Mouse (Mus musculus): ENCODE results near the gene Nap1l5.

DNA sequence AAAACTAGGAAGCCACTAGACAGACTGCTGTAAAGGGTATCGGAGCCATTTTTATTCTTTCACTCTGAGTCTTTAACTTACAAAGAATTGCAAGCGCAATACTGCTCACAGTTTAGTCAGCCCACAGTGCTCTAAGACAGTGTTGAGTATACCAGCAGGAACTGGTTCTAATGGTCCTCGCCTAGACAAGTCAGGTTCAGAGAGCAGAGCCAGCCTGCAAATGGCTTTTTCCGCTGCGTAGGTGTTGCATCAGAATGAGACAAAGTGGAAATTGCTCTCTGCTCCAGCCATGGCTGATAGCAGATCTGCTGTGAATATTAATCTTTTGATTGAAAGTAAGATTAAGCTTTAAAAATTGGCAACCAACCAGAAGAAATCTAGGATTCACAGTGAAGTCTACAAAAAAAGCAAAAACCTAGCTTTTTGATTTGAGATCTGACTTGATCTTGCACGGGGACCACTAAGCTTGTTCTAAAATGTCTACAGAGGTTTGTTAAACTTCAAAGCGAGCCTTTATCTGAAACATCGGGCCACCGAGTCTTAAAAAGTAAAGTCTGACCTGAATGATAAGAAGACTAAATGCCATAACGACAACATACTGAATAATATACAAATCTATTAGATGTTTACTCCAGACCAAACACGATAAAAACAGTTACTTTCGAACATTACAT is 25.8 kb upstream of the Nap1l5 start:
- TF ChIP-seq CTCF (IDR thresholded peaks at IDR 0.05; ENCODE audit: extremely low read depth, insufficient read depth, insufficient read length, insufficient replicate concordance): no peak
- no peak for TF ChIP-seq POLR2A (IDR thresholded peaks at IDR 0.05; ENCODE audit: low read depth, low read length)
